In genomic region chr4:57847676-57848075, GRCm38 (mm10) we compare ENCODE assay signal across 8 mouse cellular contexts.
DNase-seq lines count a peak whose midpoint lies in the region; ATAC-seq and TF ChIP-seq lines count a peak whose summit lies in the region.

No protein-coding gene starts in this region.

- peak overlapping the region; percentile 65; the same call in 1 of the 2 replicates for H3K27ac ChIP-seq in forebrain, embryonic 12.5 days
- H3K27ac ChIP-seq in forebrain, postnatal 0 days (ENCODE audit: low read depth, low read length) = no peak overlapping the region
- H3K27ac ChIP-seq in liver, adult 2 months (replicated peaks; ENCODE audit: insufficient read depth, low read depth, low read length) = peak overlapping the region; percentile 42; the same call in 1 of the 2 replicates
- peak overlapping the region; percentile 95 for H3K27ac ChIP-seq in intestine, embryonic 14.5 days (ENCODE audit: low read depth)
- H3K27ac ChIP-seq in neural tube, embryonic 12.5 days = no peak overlapping the region

- no peaks in the 10 kb centered on the region for H3K36me3 ChIP-seq in forebrain, embryonic 12.5 days (replicated peaks)
- no peaks in the 10 kb centered on the region for H3K36me3 ChIP-seq in forebrain, postnatal 0 days (ENCODE audit: insufficient read depth)
- H3K36me3 ChIP-seq in liver, adult 2 months (ENCODE audit: control insufficient read depth, insufficient read depth, low read length) = no peaks in the 10 kb centered on the region
- H3K36me3 ChIP-seq in intestine, embryonic 14.5 days (ENCODE audit: control insufficient read depth, insufficient read depth, low read length) = peaks cover 12% of the 10 kb centered on the region
- H3K36me3 ChIP-seq in neural tube, embryonic 12.5 days = peaks cover 9% of the 10 kb centered on the region; the same call in 1 of the 2 replicates

- no peaks in the 10 kb centered on the region for H3K9me3 ChIP-seq in forebrain, embryonic 12.5 days
- H3K9me3 ChIP-seq in forebrain, postnatal 0 days (ENCODE audit: low read length) = no peaks in the 10 kb centered on the region
- H3K9me3 ChIP-seq in intestine, embryonic 14.5 days (ENCODE audit: control insufficient read depth, low read length) = no peaks in the 10 kb centered on the region
- H3K9me3 ChIP-seq in neural tube, embryonic 12.5 days = no peaks in the 10 kb centered on the region

- 86% methylated on average over 3 of the region's 3 CpGs for WGBS in forebrain, embryonic 12.5 days
- 86% methylated on average over 3 of the region's 3 CpGs for WGBS in forebrain, postnatal 0 days
- WGBS in liver, adult 2 months = 88% methylated on average over 3 of the region's 3 CpGs
- WGBS in intestine, embryonic 14.5 days = 82% methylated on average over 3 of the region's 3 CpGs
- 87% methylated on average over 3 of the region's 3 CpGs for WGBS in neural tube, embryonic 12.5 days

- TF ChIP-seq CTCF in forebrain, postnatal 0 days (IDR thresholded peaks at IDR 0.05; ENCODE audit: low read depth) = no peak
- no peak for TF ChIP-seq CTCF in liver, adult 2 months (IDR thresholded peaks at IDR 0.05; ENCODE audit: low read depth, low read length)

- H3K4me3 ChIP-seq in forebrain, embryonic 12.5 days (replicated peaks) = no peak overlapping the region
- H3K4me3 ChIP-seq in forebrain, postnatal 0 days (ENCODE audit: low read depth, low read length) = no peak overlapping the region
- no peak overlapping the region for H3K4me3 ChIP-seq in liver, adult 2 months (ENCODE audit: insufficient read depth, low read depth, low read length)
- H3K4me3 ChIP-seq in intestine, embryonic 14.5 days (ENCODE audit: low read depth, low read length) = peak overlapping the region; percentile 47
- H3K4me3 ChIP-seq in neural tube, embryonic 12.5 days = no peak overlapping the region

- no peak for ATAC-seq in forebrain, embryonic 12.5 days (ENCODE audit: low FRiP score)
- ATAC-seq in forebrain, postnatal 0 days = no peak
- no peak for ATAC-seq in intestine, embryonic 14.5 days (replicated peaks; ENCODE audit: low FRiP score, low TSS enrichment, low read depth)
- no peak for ATAC-seq in neural tube, embryonic 12.5 days (ENCODE audit: low FRiP score, low read depth)

- no peak for DNase-seq in forebrain, postnatal 0 days
- no peak for DNase-seq in liver, adult 2 months (ENCODE audit: extremely low read depth, low read depth, low spot score)
- DNase-seq in liver = no peak
- DNase-seq in intestine, embryonic 14.5 days (ENCODE audit: low spot score) = no peak
- DNase-seq in layer of hippocampus, adult 9-11 months = no peak
- no peak for DNase-seq in cerebellum, adult 18-20 months

- no peak for TF ChIP-seq POLR2A in liver, adult 2 months (IDR thresholded peaks at IDR 0.05; ENCODE audit: extremely low read depth, insufficient read depth, low read length)

- no peaks in the 10 kb centered on the region for H3K27me3 ChIP-seq in forebrain, embryonic 12.5 days
- H3K27me3 ChIP-seq in forebrain, postnatal 0 days (ENCODE audit: insufficient read depth, low read length) = no peaks in the 10 kb centered on the region
- H3K27me3 ChIP-seq in liver, adult 2 months (ENCODE audit: control insufficient read depth, insufficient read depth, low read length) = no peaks in the 10 kb centered on the region
- H3K27me3 ChIP-seq in intestine, embryonic 14.5 days (replicated peaks; ENCODE audit: control insufficient read depth, insufficient read depth, low read length) = no peaks in the 10 kb centered on the region
- H3K27me3 ChIP-seq in neural tube, embryonic 12.5 days (replicated peaks) = no peaks in the 10 kb centered on the region

- H3K79me2 ChIP-seq in liver, adult 2 months (ENCODE audit: control insufficient read depth, insufficient read depth, low read length) = peaks cover 4% of the 10 kb centered on the region; the same call in 1 of the 2 replicates

- H3K4me2 ChIP-seq in forebrain, embryonic 12.5 days = no peak overlapping the region
- no peak overlapping the region for H3K4me2 ChIP-seq in forebrain, postnatal 0 days (ENCODE audit: low read depth)
- H3K4me2 ChIP-seq in intestine, embryonic 14.5 days (ENCODE audit: low read length) = peak overlapping the region; percentile 62
- H3K4me2 ChIP-seq in neural tube, embryonic 12.5 days (replicated peaks) = peak overlapping the region; percentile 53

- H3K9ac ChIP-seq in forebrain, embryonic 12.5 days = no peak overlapping the region
- no peak overlapping the region for H3K9ac ChIP-seq in forebrain, postnatal 0 days
- no peak overlapping the region for H3K9ac ChIP-seq in liver, adult 2 months (ENCODE audit: low read depth, low read length)
- 0 out of 2 replicates have a peak overlapping the region, but pooled peaks have one; percentile 11 for H3K9ac ChIP-seq in intestine, embryonic 14.5 days (ENCODE audit: low read length)
- no peak overlapping the region for H3K9ac ChIP-seq in neural tube, embryonic 12.5 days

- H3K4me1 ChIP-seq in forebrain, embryonic 12.5 days = peaks cover 34% of the 10 kb centered on the region
- no peaks in the 10 kb centered on the region for H3K4me1 ChIP-seq in forebrain, postnatal 0 days (ENCODE audit: insufficient read depth)
- peaks cover 2% of the 10 kb centered on the region for H3K4me1 ChIP-seq in liver, adult 2 months (ENCODE audit: control insufficient read depth, insufficient read depth, low read length)
- peaks cover 40% of the 10 kb centered on the region for H3K4me1 ChIP-seq in intestine, embryonic 14.5 days (replicated peaks; ENCODE audit: control insufficient read depth, insufficient read depth, low read length)
- peaks cover 41% of the 10 kb centered on the region for H3K4me1 ChIP-seq in neural tube, embryonic 12.5 days

Comparison
In these comparisons a context has a peak if more than half of its experiments do, and no peak if none do; other contexts are left out.
1. H3K27ac ChIP-seq: peak in forebrain, embryonic 12.5 days (single experiment), liver, adult 2 months (single experiment) and intestine, embryonic 14.5 days (single experiment); none in forebrain, postnatal 0 days (single experiment) and neural tube, embryonic 12.5 days (single experiment).
2. H3K4me2 ChIP-seq: peak in intestine, embryonic 14.5 days (single experiment) and neural tube, embryonic 12.5 days (single experiment); none in forebrain, embryonic 12.5 days (single experiment) and forebrain, postnatal 0 days (single experiment).